In genomic region chr6:128399421-128400185, GRCm38 (mm10) we compare ENCODE assay signal across 9 mouse cellular contexts. TPM values are rescaled to one million over a fixed set of nuclear protein-coding genes. Genes with fewer than 3 reads are reported as not detected.
DNase-seq lines count a peak whose midpoint lies in the region; ATAC-seq and TF ChIP-seq lines count a peak whose summit lies in the region.
"Had no signal": no experiment of that assay in that cellular context is flagged by ENCODE, and none has a peak within 500 bp of the region (broad histone marks: within the 10 kb centered on the region; RNA-seq: fewer than 3 reads in every experiment).

No protein-coding gene starts in this region.

- H3K27me3 ChIP-seq in embryonic facial prominence, embryonic 14.5 days (replicated peaks; ENCODE audit: control insufficient read depth, insufficient read depth, low read length): no peaks in the 10 kb centered on the region
- H3K27me3 ChIP-seq in hindbrain, postnatal 0 days (ENCODE audit: insufficient read depth, low read length): no peaks in the 10 kb centered on the region
- no peaks in the 10 kb centered on the region for H3K27me3 ChIP-seq in limb, embryonic 12.5 days
- no peaks in the 10 kb centered on the region for H3K27me3 ChIP-seq in neural tube, embryonic 11.5 days (ENCODE audit: control insufficient read depth, insufficient read depth, low read length)

- peak; percentile 79 for ATAC-seq in embryonic facial prominence, embryonic 14.5 days (ENCODE audit: low read depth)
- ATAC-seq in hindbrain, postnatal 0 days: peak; percentile 94
- peak; percentile 68; the same call in 1 of the 2 replicates for ATAC-seq in limb, embryonic 12.5 days (ENCODE audit: insufficient number of reproducible peaks, insufficient read depth, low FRiP score, low TSS enrichment, low read depth)
- ATAC-seq in neural tube, embryonic 11.5 days (ENCODE audit: insufficient read depth, low FRiP score, low TSS enrichment): no peak; the same call in 1 of the 2 replicates
- ATAC-seq in erythroblast, adult 5-6 weeks (replicated peaks; ENCODE audit: low FRiP score, poor library complexity, severe bottlenecking): no peak

- peak; percentile 22; the same call in 1 of the 2 replicates for TF ChIP-seq CTCF in hindbrain, postnatal 0 days (IDR thresholded peaks at IDR 0.05; ENCODE audit: low read depth)

- 30% methylated on average over 18 of the region's 21 CpGs for WGBS in embryonic facial prominence, embryonic 14.5 days
- WGBS in hindbrain, postnatal 0 days: 30% methylated on average over 21 of the region's 21 CpGs
- 48% methylated on average over 21 of the region's 21 CpGs for WGBS in limb, embryonic 12.5 days
- 50% methylated on average over 21 of the region's 21 CpGs for WGBS in neural tube, embryonic 11.5 days

- H3K9ac ChIP-seq in embryonic facial prominence, embryonic 14.5 days (ENCODE audit: low read depth, low read length): peak overlapping the region; percentile 55
- H3K9ac ChIP-seq in hindbrain, postnatal 0 days (replicated peaks; ENCODE audit: low read length): peak overlapping the region; percentile 41
- H3K9ac ChIP-seq in limb, embryonic 12.5 days (replicated peaks): peak overlapping the region; percentile 48; the same call in 1 of the 2 replicates
- H3K9ac ChIP-seq in neural tube, embryonic 11.5 days (ENCODE audit: low read length): peak overlapping the region; percentile 10; the same call in 1 of the 2 replicates

- peak overlapping the region; percentile 51 for H3K4me2 ChIP-seq in embryonic facial prominence, embryonic 14.5 days (ENCODE audit: low read depth, low read length)
- peak overlapping the region; percentile 57 for H3K4me2 ChIP-seq in hindbrain, postnatal 0 days (ENCODE audit: low read depth, low read length)
- H3K4me2 ChIP-seq in limb, embryonic 12.5 days: peak overlapping the region; percentile 43
- H3K4me2 ChIP-seq in neural tube, embryonic 11.5 days (ENCODE audit: low read depth): peak overlapping the region; percentile 14

- H3K4me3 ChIP-seq in embryonic facial prominence, embryonic 14.5 days (ENCODE audit: low read depth, low read length): peak overlapping the region; percentile 19
- peak overlapping the region; percentile 31 for H3K4me3 ChIP-seq in hindbrain, postnatal 0 days (ENCODE audit: low read length)
- peak overlapping the region; percentile 22; the same call in 1 of the 2 replicates for H3K4me3 ChIP-seq in limb, embryonic 12.5 days (replicated peaks)
- no peak overlapping the region for H3K4me3 ChIP-seq in neural tube, embryonic 11.5 days (ENCODE audit: low read depth, low read length)

- no peaks in the 10 kb centered on the region for H3K36me3 ChIP-seq in embryonic facial prominence, embryonic 14.5 days (ENCODE audit: control insufficient read depth, insufficient read depth, low read length)
- no peaks in the 10 kb centered on the region for H3K36me3 ChIP-seq in hindbrain, postnatal 0 days (ENCODE audit: insufficient read depth, low read length)
- H3K36me3 ChIP-seq in limb, embryonic 12.5 days: peaks cover under 1% of the 10 kb centered on the region; the same call in 1 of the 2 replicates
- H3K36me3 ChIP-seq in neural tube, embryonic 11.5 days (ENCODE audit: control insufficient read depth, insufficient read depth, low read length): no peaks in the 10 kb centered on the region

- no peaks in the 10 kb centered on the region for H3K9me3 ChIP-seq in embryonic facial prominence, embryonic 14.5 days (ENCODE audit: control insufficient read depth, low read length)
- no peaks in the 10 kb centered on the region for H3K9me3 ChIP-seq in hindbrain, postnatal 0 days (ENCODE audit: low read length)
- no peaks in the 10 kb centered on the region for H3K9me3 ChIP-seq in limb, embryonic 12.5 days
- no peaks in the 10 kb centered on the region for H3K9me3 ChIP-seq in neural tube, embryonic 11.5 days (ENCODE audit: control insufficient read depth, low read length)

- DNase-seq in urinary bladder, postnatal 14 days (ENCODE audit: low spot score): peak; percentile 40
- no peak for DNase-seq in urinary bladder, postnatal 10 days (ENCODE audit: low spot score)
- peak; percentile 74 for DNase-seq in embryonic facial prominence, embryonic 14.5 days (ENCODE audit: low spot score)
- peak; percentile 76 for DNase-seq in hindbrain, postnatal 0 days (ENCODE audit: low spot score)
- peak; percentile 27 for DNase-seq in neural tube, embryonic 11.5 days (ENCODE audit: low spot score)
- DNase-seq in urinary bladder, adult 2 months (ENCODE audit: low spot score): no peak

- H3K27ac ChIP-seq in embryonic facial prominence, embryonic 14.5 days (replicated peaks; ENCODE audit: low read depth, low read length): peak overlapping the region; percentile 44; the same call in 1 of the 2 replicates
- peak overlapping the region; percentile 73 for H3K27ac ChIP-seq in hindbrain, postnatal 0 days
- peak overlapping the region; percentile 57 for H3K27ac ChIP-seq in limb, embryonic 12.5 days
- H3K27ac ChIP-seq in neural tube, embryonic 11.5 days (ENCODE audit: low read depth, low read length): no peak overlapping the region

- peaks cover 10% of the 10 kb centered on the region; the same call in 1 of the 2 replicates for H3K4me1 ChIP-seq in embryonic facial prominence, embryonic 14.5 days (ENCODE audit: control insufficient read depth, insufficient read depth, low read length)
- H3K4me1 ChIP-seq in hindbrain, postnatal 0 days (ENCODE audit: insufficient read depth, low read length): peaks cover 4% of the 10 kb centered on the region
- H3K4me1 ChIP-seq in limb, embryonic 12.5 days (replicated peaks): peaks cover 10% of the 10 kb centered on the region; the same call in 1 of the 2 replicates
- no peaks in the 10 kb centered on the region for H3K4me1 ChIP-seq in neural tube, embryonic 11.5 days (ENCODE audit: control insufficient read depth, insufficient read depth, low read length)

RNA-seq across cellular contexts. Expression of gene Nrip2, which starts 0.5 kb away (rescaled TPM):
- polyA plus RNA-seq in embryonic facial prominence, embryonic 14.5 days (2014; fragmentation: Nextera tagmentation; extraction: Ambion mirVana): 6.9 and 7.2 TPM in 2 replicates
- total RNA-seq in hindbrain, postnatal 0 days (2014; rRNA removed): 8.4 and 13.5 TPM in 2 replicates
- 9.8 and 10.8 TPM in 2 replicates for polyA plus RNA-seq in hindbrain, postnatal 0 days (2015; fragmentation: Nextera tagmentation; extraction: Ambion mirVana)
- 3.5 and 4.2 TPM in 2 replicates for polyA plus RNA-seq in limb, embryonic 12.5 days (2016; fragmentation: Nextera tagmentation; extraction: Ambion mirVana)
- 1.9 and 2.2 TPM in 2 replicates for polyA plus RNA-seq in neural tube, embryonic 11.5 days (2014; fragmentation: Nextera tagmentation; extraction: Ambion mirVana)
- not detected in 2 replicates for total RNA-seq in erythroblast, adult 5-6 weeks (2015; ENCODE audit: low replicate concordance)
- not detected in 2 replicates for total RNA-seq in erythroblast, adult 5-6 weeks (2017; ENCODE audit: low replicate concordance)
- polyA plus RNA-seq in urinary bladder, adult 2 months (2012; rRNA removed): 5.0 and 5.6 TPM in 2 replicates

RNA-seq across cellular contexts. Expression of gene Gm44596, which starts 24.3 kb away (rescaled TPM):
- polyA plus RNA-seq in embryonic facial prominence, embryonic 14.5 days (2014; fragmentation: Nextera tagmentation; extraction: Ambion mirVana): not detected in 2 replicates
- total RNA-seq in hindbrain, postnatal 0 days (2014; rRNA removed): not detected in 2 replicates
- not detected in 2 replicates for polyA plus RNA-seq in hindbrain, postnatal 0 days (2015; fragmentation: Nextera tagmentation; extraction: Ambion mirVana)
- not detected in 2 replicates for polyA plus RNA-seq in limb, embryonic 12.5 days (2016; fragmentation: Nextera tagmentation; extraction: Ambion mirVana)
- polyA plus RNA-seq in neural tube, embryonic 11.5 days (2014; fragmentation: Nextera tagmentation; extraction: Ambion mirVana): not detected in 2 replicates
- not detected in 2 replicates for total RNA-seq in erythroblast, adult 5-6 weeks (2015; ENCODE audit: low replicate concordance)
- not detected in 2 replicates for total RNA-seq in erythroblast, adult 5-6 weeks (2017; ENCODE audit: low replicate concordance)
- polyA plus RNA-seq in urinary bladder, adult 2 months (2012; rRNA removed): not detected in 2 replicates
- total RNA-seq: layer of hippocampus, postnatal 14 days had no signal

RNA-seq across cellular contexts. Expression of gene Tex52, which starts 24.3 kb away (rescaled TPM):
- 1.1 and 1.7 TPM in 2 replicates for polyA plus RNA-seq in embryonic facial prominence, embryonic 14.5 days (2014; fragmentation: Nextera tagmentation; extraction: Ambion mirVana)
- 1.4 TPM in 1 of 2 replicates, not detected in the other for total RNA-seq in hindbrain, postnatal 0 days (2014; rRNA removed)
- polyA plus RNA-seq in hindbrain, postnatal 0 days (2015; fragmentation: Nextera tagmentation; extraction: Ambion mirVana): 0.20 and 0.25 TPM in 2 replicates
- polyA plus RNA-seq in limb, embryonic 12.5 days (2016; fragmentation: Nextera tagmentation; extraction: Ambion mirVana): 0.38 and 0.74 TPM in 2 replicates
- polyA plus RNA-seq in neural tube, embryonic 11.5 days (2014; fragmentation: Nextera tagmentation; extraction: Ambion mirVana): 0.34 and 0.66 TPM in 2 replicates
- total RNA-seq in erythroblast, adult 5-6 weeks (2015; ENCODE audit: low replicate concordance): not detected in 2 replicates
- not detected in 2 replicates for total RNA-seq in erythroblast, adult 5-6 weeks (2017; ENCODE audit: low replicate concordance)
- 0.10 TPM in 1 of 2 replicates, not detected in the other for polyA plus RNA-seq in urinary bladder, adult 2 months (2012; rRNA removed)

RNA-seq across cellular contexts. Expression of gene Itfg2, which starts 25.1 kb away (rescaled TPM):
- polyA plus RNA-seq in embryonic facial prominence, embryonic 14.5 days (2014; fragmentation: Nextera tagmentation; extraction: Ambion mirVana): 22.5 and 27.6 TPM in 2 replicates
- total RNA-seq in hindbrain, postnatal 0 days (2014; rRNA removed): 33.7 and 80.8 TPM in 2 replicates
- 34.0 and 34.1 TPM in 2 replicates for polyA plus RNA-seq in hindbrain, postnatal 0 days (2015; fragmentation: Nextera tagmentation; extraction: Ambion mirVana)
- polyA plus RNA-seq in limb, embryonic 12.5 days (2016; fragmentation: Nextera tagmentation; extraction: Ambion mirVana): 35.9 and 39.3 TPM in 2 replicates
- polyA plus RNA-seq in neural tube, embryonic 11.5 days (2014; fragmentation: Nextera tagmentation; extraction: Ambion mirVana): 28.8 and 31.2 TPM in 2 replicates
- 12.7 and 53.8 TPM in 2 replicates for total RNA-seq in erythroblast, adult 5-6 weeks (2015; ENCODE audit: low replicate concordance)
- total RNA-seq in erythroblast, adult 5-6 weeks (2017; ENCODE audit: low replicate concordance): 5.3 and 13.7 TPM in 2 replicates
- 10.9 and 15.7 TPM in 2 replicates for polyA plus RNA-seq in urinary bladder, adult 2 months (2012; rRNA removed)

RNA-seq across cellular contexts. Expression of gene Foxm1, which starts 36.8 kb away (rescaled TPM):
- 26.3 and 29.3 TPM in 2 replicates for polyA plus RNA-seq in embryonic facial prominence, embryonic 14.5 days (2014; fragmentation: Nextera tagmentation; extraction: Ambion mirVana)
- total RNA-seq in hindbrain, postnatal 0 days (2014; rRNA removed): 9.7 and 14.4 TPM in 2 replicates
- 7.2 and 7.5 TPM in 2 replicates for polyA plus RNA-seq in hindbrain, postnatal 0 days (2015; fragmentation: Nextera tagmentation; extraction: Ambion mirVana)
- polyA plus RNA-seq in limb, embryonic 12.5 days (2016; fragmentation: Nextera tagmentation; extraction: Ambion mirVana): 43.2 and 52.4 TPM in 2 replicates
- 52.1 and 54.7 TPM in 2 replicates for polyA plus RNA-seq in neural tube, embryonic 11.5 days (2014; fragmentation: Nextera tagmentation; extraction: Ambion mirVana)
- total RNA-seq in erythroblast, adult 5-6 weeks (2015; ENCODE audit: low replicate concordance): 17.7 and 25.9 TPM in 2 replicates
- 14.1 and 29.7 TPM in 2 replicates for total RNA-seq in erythroblast, adult 5-6 weeks (2017; ENCODE audit: low replicate concordance)
- 4.7 and 5.0 TPM in 2 replicates for polyA plus RNA-seq in urinary bladder, adult 2 months (2012; rRNA removed)

Comparison
In these comparisons a context has a peak if more than half of its experiments do, and no peak if none do; other contexts are left out.
1. DNase-seq: peak in urinary bladder, postnatal 14 days (single experiment), embryonic facial prominence, embryonic 14.5 days (single experiment), hindbrain, postnatal 0 days (single experiment) and neural tube, embryonic 11.5 days (single experiment); none in urinary bladder, postnatal 10 days (single experiment) and urinary bladder, adult 2 months (single experiment).
2. ATAC-seq: peak in embryonic facial prominence, embryonic 14.5 days (single experiment), hindbrain, postnatal 0 days (single experiment) and limb, embryonic 12.5 days (single experiment); none in neural tube, embryonic 11.5 days (single experiment) and erythroblast, adult 5-6 weeks (single experiment).
3. Peak in every context shown above with its lines, with median percentiles within 50 percentile points of each other: H3K4me2 ChIP-seq and H3K9ac ChIP-seq.